Mouse (Mus musculus) heart, adult 11 months (tissue): ENCODE results near the gene 4930402H24Rik.
A peak's percentile ranks its signal among the peaks of the same experiment; 100 is the strongest.

Experiments
- DNase-seq: peaks from one replicate; pipeline ENCODE4 v3.0.0; 2022

4930402H24Rik gene

DNA sequence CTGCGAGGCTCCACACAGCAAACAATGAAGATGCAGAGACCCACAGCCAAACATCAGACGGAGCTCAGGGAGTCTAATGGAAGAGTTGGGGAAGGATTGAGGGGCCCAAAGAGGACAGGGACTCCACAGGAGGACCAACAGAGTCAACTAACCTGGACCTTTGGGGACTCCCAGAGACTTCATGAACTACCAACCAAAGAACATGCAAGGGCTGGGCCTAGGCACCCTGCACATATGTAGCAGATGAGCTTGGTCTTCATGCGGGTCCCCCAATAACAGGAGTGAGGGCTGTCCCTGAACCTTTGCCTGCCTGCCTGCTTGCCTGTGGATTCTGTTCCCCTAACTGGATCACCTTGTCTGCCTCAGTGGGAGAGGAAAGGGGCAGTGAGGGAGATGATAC, 101.1 kb downstream of the 4930402H24Rik start:
- DNase-seq, result peak; percentile 75

- DNase-seq, result peak; percentile 89
Observed at GRCm38 (mm10) chr2:130803706-130804105, 102.5 kb downstream of the 4930402H24Rik start.

- DNase-seq, result peak; percentile 49
Observed at GRCm38 (mm10) chr2:130795731-130796130, 110.5 kb downstream of the 4930402H24Rik start.

GRCm38 (mm10) chr2:130791722-130792121, 114.5 kb downstream of the 4930402H24Rik start:
- peak; percentile 88 for DNase-seq

GRCm38 (mm10) chr2:130789642-130790041, 116.6 kb downstream of the 4930402H24Rik start:
- DNase-seq, result peak; percentile 33

GRCm38 (mm10) chr2:130789039-130789438, 117.2 kb downstream of the 4930402H24Rik start:
- DNase-seq, result peak; percentile 68

DNA sequence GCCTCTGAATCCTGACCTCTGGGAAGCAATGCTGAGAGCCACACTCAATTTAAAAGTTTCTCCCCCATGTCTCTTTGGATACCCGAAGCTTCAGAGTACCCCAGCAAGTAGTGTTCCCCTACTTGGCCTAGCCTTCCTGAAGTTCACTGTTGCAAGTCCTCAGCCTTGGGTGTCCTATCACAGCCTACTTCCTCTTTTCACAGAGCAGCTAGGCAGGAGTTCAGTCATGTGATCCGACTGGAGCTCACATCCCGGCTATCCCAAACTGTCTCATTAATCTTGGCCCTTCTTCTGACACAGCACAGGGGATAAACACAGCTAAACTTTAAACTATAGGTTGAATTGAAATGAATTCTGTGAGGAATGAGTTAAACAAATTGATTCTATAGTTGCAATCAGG, 121.3 kb downstream of the 4930402H24Rik start:
- peak; percentile 88 for DNase-seq

- DNase-seq, result peak; percentile 52
Observed at GRCm38 (mm10) chr2:130780615-130781303, 125.4 kb downstream of the 4930402H24Rik start.

DNA sequence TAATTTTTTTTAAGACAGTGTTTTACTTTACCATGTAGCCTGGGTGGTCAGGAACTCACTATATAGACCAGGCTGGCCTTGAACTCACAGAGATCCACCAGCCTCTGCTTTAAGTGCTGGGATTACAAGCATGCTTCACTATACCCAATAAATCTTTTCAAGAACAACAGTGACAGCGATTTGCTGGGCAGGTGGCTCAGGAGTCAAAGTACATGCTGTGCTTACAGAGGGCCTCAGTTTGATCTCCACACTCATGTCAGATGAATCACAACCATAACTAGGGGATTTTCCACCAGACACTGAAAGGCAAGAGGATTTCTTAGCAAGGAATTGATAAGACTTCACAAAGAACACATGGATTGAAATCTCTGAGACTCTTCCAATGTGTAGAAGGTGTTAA, 126.3 kb downstream of the 4930402H24Rik start:
- DNase-seq, result peak; percentile 42

DNA sequence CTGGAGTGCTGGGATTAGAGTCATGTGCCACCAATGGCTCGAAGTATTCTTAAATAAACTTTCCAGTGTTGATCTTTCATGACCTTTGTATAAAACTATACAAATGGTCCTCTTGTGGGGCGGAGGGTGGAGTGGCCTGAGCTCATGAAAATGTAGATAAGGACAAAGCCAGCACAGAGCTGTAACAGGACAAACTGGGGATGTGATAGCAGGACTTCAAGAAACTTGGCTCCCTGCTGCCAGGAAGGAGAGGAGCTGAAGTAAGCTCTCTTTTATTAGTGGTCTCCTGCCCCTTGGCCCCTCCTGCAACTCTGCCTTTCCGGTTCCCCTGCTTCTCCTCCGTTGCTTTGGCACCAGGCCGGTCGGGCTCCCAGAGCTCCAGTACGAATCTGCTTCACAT, 129.6 kb downstream of the 4930402H24Rik start:
- peak; percentile 92 for DNase-seq

DNA sequence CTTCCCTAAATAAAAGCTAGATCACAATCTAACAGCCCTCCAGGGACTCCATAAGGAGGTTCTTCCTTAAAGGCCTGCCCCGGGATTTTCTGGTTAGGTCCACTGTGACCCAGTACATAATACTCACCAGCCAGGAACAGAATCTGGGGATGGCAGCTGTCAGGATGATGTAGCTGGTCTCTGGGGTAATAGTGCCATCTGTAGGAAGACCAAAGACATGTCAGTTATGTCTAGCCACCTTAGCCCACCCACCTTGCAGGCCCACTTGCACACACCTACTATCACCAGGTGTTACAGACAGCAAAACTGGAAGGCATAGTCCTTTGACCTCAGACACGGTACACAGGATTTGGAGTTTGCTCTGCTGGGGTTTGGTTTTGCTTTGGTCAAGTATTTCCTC, 138.7 kb downstream of the 4930402H24Rik start:
- DNase-seq, result no peak

DNA sequence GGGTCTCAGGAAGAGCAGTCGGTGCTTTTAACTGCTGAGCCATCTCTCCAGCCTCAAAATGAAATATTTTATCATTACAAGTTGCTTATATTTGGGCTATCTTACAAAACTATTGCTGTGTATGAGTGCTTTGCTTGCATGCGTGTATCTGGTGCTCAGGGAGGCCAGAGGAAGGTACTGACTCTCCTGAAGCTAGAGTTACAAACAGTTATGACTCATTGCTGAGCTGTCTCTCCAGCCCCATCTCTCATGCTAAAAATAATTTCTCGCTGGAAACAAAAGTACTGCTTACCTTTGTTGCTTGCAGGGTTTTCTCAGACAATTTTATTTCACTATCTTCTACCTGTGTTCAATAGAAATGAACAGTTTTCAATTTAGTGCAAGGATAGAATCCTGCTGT, 140.8 kb downstream of the 4930402H24Rik start:
- DNase-seq, result no peak

- no peak for DNase-seq
Observed at GRCm38 (mm10) chr2:130760876-130761275, 145.3 kb downstream of the 4930402H24Rik start.

GRCm38 (mm10) chr2:130755061-130755607, 151.1 kb downstream of the 4930402H24Rik start:
- no peak for DNase-seq

DNA sequence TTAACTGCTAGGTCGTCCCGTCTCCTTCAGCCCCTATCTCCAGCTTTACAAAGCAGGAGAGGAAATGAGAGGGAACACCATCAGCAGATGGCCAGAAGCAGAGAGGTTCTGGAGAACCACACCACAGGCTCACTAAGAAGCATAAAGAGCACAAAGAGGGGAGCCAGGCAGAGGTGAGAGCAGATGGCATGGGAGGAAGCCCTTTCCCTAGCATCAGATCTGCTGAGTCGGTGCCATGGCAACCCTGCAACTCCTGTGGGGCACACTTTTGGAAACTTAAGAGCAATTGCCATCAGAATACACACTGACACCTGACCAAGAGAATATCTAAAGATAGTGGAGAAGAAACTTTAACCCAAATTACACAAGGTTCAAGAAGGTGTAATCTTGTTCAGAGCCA, 151.6 kb downstream of the 4930402H24Rik start:
- DNase-seq, result no peak

DNA sequence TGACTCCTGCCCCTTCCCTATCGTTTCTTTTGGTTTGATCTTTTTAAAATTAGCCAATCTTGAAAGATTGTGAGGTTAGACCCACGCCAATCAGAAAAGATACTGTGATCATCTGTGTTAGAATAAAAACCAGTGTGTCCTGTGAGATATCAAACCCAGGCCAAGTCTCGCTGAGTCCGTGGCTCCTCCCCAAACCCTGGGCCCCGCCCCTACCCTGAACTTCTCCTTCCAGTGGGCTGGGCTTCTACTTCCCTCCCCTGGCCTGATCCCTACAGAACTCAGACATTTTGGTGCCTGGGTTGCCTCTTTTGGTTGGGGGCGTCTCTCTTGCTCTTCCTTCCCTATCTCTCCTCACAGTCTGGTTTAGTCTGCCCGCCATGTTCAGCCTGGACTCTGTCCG, 155.8 kb downstream of the 4930402H24Rik start:
- no peak for DNase-seq

GRCm38 (mm10) chr2:130749708-130750107, 156.5 kb downstream of the 4930402H24Rik start:
- no peak for DNase-seq

- DNase-seq, result no peak
Observed at GRCm38 (mm10) chr2:130743576-130743975, 162.6 kb downstream of the 4930402H24Rik start.

DNA sequence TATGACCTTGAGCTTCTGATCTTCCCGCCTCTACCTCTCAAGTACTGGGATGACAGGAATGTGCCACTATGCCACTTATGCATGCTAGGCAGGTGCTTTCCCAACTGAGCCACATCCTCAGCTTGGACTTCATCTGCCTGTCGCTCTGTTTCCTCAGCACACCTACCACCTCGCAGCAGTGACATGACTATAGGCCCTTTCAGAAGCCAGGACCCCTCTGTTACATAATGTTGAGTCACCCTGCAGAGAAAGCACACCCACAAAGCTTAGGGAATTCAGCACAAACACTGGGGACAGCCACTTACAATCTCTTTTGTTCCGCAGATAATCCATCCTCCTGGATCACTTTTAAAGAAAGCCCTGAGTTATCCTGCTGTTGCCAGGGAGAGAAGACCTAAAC, 166.1 kb downstream of the 4930402H24Rik start:
- no peak for DNase-seq

- DNase-seq, result no peak
Observed at GRCm38 (mm10) chr2:130738019-130738418, 168.2 kb downstream of the 4930402H24Rik start.

DNA sequence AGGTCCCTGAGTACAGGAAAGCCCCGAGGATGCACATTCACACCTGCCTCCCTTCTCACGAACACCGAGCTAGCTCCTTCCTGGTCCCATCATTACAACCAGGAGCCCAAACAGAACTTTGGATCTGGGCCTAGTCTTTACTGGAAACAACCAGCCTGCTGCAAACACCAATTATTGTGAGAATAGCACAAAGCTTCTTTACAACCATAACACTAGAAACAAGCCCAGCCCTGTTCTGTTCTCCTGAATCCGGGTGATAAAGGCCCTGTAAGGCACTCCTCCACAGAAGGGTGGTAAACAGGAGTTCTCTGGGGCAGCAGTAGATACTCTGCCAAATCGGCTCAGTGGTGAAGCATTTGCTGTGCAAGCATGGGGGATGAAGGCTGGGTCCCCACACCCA, 170.9 kb downstream of the 4930402H24Rik start:
- no peak for DNase-seq

DNA sequence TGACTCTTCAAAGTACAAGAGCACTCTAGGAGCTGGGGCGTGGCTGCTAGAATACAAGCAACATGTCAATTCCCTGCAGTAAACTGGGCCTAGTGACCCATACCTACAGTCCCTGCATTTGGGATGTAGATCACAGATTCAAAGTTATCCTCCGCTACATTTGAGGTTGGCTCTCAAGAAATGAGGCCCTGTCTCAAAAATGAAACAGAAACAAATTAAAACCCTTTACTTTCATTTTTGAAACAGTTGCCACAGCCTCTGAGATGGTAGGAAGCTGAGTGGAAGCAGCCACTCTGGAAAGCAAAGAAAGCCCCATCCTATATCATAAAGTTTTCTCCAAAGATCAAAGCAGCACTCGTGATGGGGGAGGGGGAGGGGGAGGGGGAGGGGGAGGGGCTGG, 172.8 kb downstream of the 4930402H24Rik start:
- DNase-seq, result no peak

DNA sequence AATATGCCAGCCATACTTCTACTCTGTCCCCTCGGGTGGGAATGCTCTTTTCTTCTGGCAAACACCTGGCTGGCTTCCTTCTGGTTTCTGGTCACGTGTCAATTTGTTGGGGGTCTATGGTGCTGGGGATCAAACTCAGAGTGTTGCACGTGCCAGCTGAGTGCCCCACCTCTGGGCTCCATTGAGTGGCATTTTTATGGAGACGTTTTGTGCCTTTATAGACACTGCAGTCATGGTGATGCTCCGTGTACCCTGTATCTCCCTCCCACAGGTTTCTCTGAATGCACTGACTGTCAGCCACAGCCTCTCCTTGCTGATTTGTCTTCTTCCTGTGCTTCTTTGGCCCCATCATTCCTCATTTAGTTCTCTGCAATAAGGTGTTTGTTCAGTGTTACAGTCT, 174.4 kb downstream of the 4930402H24Rik start:
- no peak for DNase-seq

DNA sequence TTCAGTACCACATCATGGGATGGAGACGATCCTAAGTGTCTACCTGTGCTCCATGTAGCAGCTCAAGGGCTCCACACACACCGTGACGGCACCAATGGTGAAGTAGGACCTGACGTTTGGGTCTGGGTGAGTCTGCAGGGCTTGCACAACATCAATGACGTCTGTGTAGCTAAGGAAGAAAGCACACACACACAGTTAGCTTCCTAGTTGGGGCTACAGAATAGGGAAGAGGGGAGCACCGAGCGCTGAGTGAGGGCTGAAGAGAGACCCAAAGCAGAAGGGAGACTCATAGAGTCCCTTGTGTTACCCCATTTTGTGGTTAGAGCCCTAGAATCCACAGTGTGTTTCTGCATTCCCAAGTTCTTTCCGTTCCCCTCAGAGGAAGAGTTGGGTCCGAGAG, 175.5 kb downstream of the 4930402H24Rik start:
- no peak for DNase-seq
